ENCODE assay signal across 8 mouse cellular contexts in genomic region chr14:75229834-75230233, GRCm38 (mm10). TPM values are rescaled to one million over a fixed set of nuclear protein-coding genes. Genes with fewer than 3 reads are reported as not detected.
DNase-seq lines count a peak whose midpoint lies in the region; TF ChIP-seq lines count a peak whose summit lies in the region.

No protein-coding gene starts in this region.

- peak; percentile 19 to 40 for DNase-seq in left cerebral cortex, adult 18-20 months (ENCODE audit: low spot score in 2 of 2)
- no peak for DNase-seq in left cerebral cortex, postnatal 36 days (ENCODE audit: low spot score in 2 of 2)
- peak; percentile 80 for DNase-seq in MEL (ENCODE audit: low read depth, low spot score)
- peak; percentile 47 for DNase-seq in c-Kit-positive CD71-negative TER-119-negative erythroid progenitor cells, embryonic 14.5 days (ENCODE audit: low read depth)
- DNase-seq in frontal cortex, postnatal 36 days (ENCODE audit: low spot score in 2 of 2), result peak; percentile 5 to 27
- no peak for DNase-seq in lung, adult 2 months
- peak; percentile 79 for DNase-seq in splenic B cell, adult 2 months (ENCODE audit: low read depth, low spot score)
- DNase-seq in gastrocnemius, postnatal 10 days, result no peak

- H3K79me2 ChIP-seq in MEL (ENCODE audit: control insufficient read depth, insufficient read depth, low read length, poor library complexity), result no peaks in the 10 kb centered on the region

- H3K4me3 ChIP-seq in MEL (ENCODE audit: control insufficient read depth in 1 of 2, insufficient read depth in 1 of 2, low read depth in 2 of 2, low read length in 2 of 2), result no peak overlapping the region
- no peak overlapping the region for H3K4me3 ChIP-seq in lung, adult 2 months (replicated peaks; ENCODE audit: extremely low read depth, low read depth, low read length)

- peak; percentile 63 for TF ChIP-seq RAD21 in MEL (IDR thresholded peaks at IDR 0.05; ENCODE audit: low read depth, low read length)

- 52% methylated on average over 2 of the region's 2 CpGs for WGBS in lung, adult 2 months

- no peaks in the 10 kb centered on the region for H3K9me3 ChIP-seq in MEL (replicated peaks; ENCODE audit: insufficient read depth, low read length)

- H3K27ac ChIP-seq in MEL (ENCODE audit: control insufficient read depth, low read depth, low read length), result no peak overlapping the region

- H3K9ac ChIP-seq in MEL (ENCODE audit: control insufficient read depth, low read depth, low read length, poor library complexity, severe bottlenecking), result no peak overlapping the region

- H3K4me1 ChIP-seq in MEL (ENCODE audit: control insufficient read depth in 1 of 2, insufficient read depth in 2 of 2, low read length in 2 of 2), result no peaks in the 10 kb centered on the region; a peak in 1 of 4 replicates
- no peaks in the 10 kb centered on the region for H3K4me1 ChIP-seq in lung, adult 2 months (ENCODE audit: control insufficient read depth, insufficient read depth, low read length)

- no peaks in the 10 kb centered on the region for H3K27me3 ChIP-seq in MEL (ENCODE audit: control insufficient read depth in 1 of 2, insufficient read depth in 2 of 2, low read length in 2 of 2)
- no peaks in the 10 kb centered on the region for H3K27me3 ChIP-seq in splenic B cell, adult 2 months (ENCODE audit: control insufficient read depth, insufficient read depth, low read length, poor library complexity, severe bottlenecking)

- TF ChIP-seq CTCF in MEL (IDR thresholded peaks at IDR 0.05 in 2 of 3, conservative IDR thresholded peaks at IDR 0.05 in 1 of 3; ENCODE audit: control insufficient read depth in 1 of 3, insufficient read depth in 1 of 3, low read depth in 2 of 3, low read length in 3 of 3, poor library complexity in 1 of 3, severe bottlenecking in 1 of 3), result peak; percentile 59 to 79 (median 76)
- TF ChIP-seq CTCF in lung, adult 2 months (IDR thresholded peaks at IDR 0.05; ENCODE audit: insufficient read depth, low read length), result peak; percentile 36; the same call in 1 of the 2 replicates

- H3K36me3 ChIP-seq in MEL (ENCODE audit: control insufficient read depth in 1 of 2, insufficient read depth in 2 of 2, low read length in 2 of 2), result no peaks in the 10 kb centered on the region; a peak in 1 of 4 replicates
- peaks cover 18% of the 10 kb centered on the region for H3K36me3 ChIP-seq in splenic B cell, adult 2 months (ENCODE audit: control insufficient read depth, insufficient read depth, low read length, poor library complexity, severe bottlenecking)

- no peak for TF ChIP-seq POLR2A in MEL (IDR thresholded peaks at IDR 0.05; ENCODE audit: control insufficient read depth in 1 of 2, insufficient read depth in 1 of 2, low read depth in 1 of 2, low read length in 2 of 2, poor library complexity in 1 of 2)
- TF ChIP-seq POLR2A in lung, adult 2 months (IDR thresholded peaks at IDR 0.05; ENCODE audit: borderline replicate concordance, extremely low read depth, low read depth, low read length), result no peak

- TF ChIP-seq EP300 in MEL (IDR thresholded peaks at IDR 0.05; ENCODE audit: low read depth in 1 of 2, low read length in 2 of 2), result no peak

- intact Hi-C loops in left cerebral cortex, postnatal 36 days (cut with DNase I), result no loop called here

TF ChIP-seq in MEL, 35 proteins besides CTCF, POLR2A, EP300 and RAD21:
- no peak for TF ChIP-seq ZKSCAN1 (IDR thresholded peaks at IDR 0.05; ENCODE audit: low read depth, low read length)
- TF ChIP-seq ZC3H11A (IDR thresholded peaks at IDR 0.05; ENCODE audit: low read depth, low read length), result peak; percentile 44
- peak; percentile 72 for TF ChIP-seq SMC3 (IDR thresholded peaks at IDR 0.05; ENCODE audit: low read depth, low read length)

RNA-seq across cellular contexts. Expression of gene Cpb2, which starts 12.3 kb away (rescaled TPM):
- total RNA-seq in left cerebral cortex, adult 18-20 months (2021), result not detected
- not detected for total RNA-seq in left cerebral cortex, postnatal 36 days (2021)
- total RNA-seq in MEL (2012; rRNA removed), result not detected in 2 replicates
- polyA plus RNA-seq in MEL (2012; ENCODE audit: insufficient read depth in 1 of 2, insufficient read length in 2 of 2, low read depth in 1 of 2, low replicate concordance in 2 of 2, missing spikeins in 1 of 2), result not detected
- polyA plus RNA-seq in lung, adult 2 months (2012; rRNA removed), result 0.09 and 0.10 TPM in 2 replicates
- not detected for total RNA-seq in gastrocnemius, postnatal 10 days (2021)

RNA-seq across cellular contexts. Expression of gene Zc3h13, which starts 54.3 kb away (rescaled TPM):
- 10 to 100 TPM; 55.2 to 56.4 TPM for total RNA-seq in left cerebral cortex, adult 18-20 months (2021)
- 10 to 100 TPM; 51.1 to 54.6 TPM for total RNA-seq in left cerebral cortex, postnatal 36 days (2021)
- total RNA-seq in MEL (2012; rRNA removed), result 17.5 and 21.5 TPM in 2 replicates
- 100 to 1,000 TPM in 1 of 2 experiments, 10 to 100 TPM in 1; 41.8 to 145 TPM for polyA plus RNA-seq in MEL (2012; ENCODE audit: insufficient read depth in 1 of 2, insufficient read length in 2 of 2, low read depth in 1 of 2, low replicate concordance in 2 of 2, missing spikeins in 1 of 2)
- polyA plus RNA-seq in lung, adult 2 months (2012; rRNA removed), result 7.7 and 8.7 TPM in 2 replicates
- 10 to 100 TPM; 20.2 to 23.9 TPM for total RNA-seq in gastrocnemius, postnatal 10 days (2021)

Comparison
In these comparisons a context has a peak if more than half of its experiments do, and no peak if none do; other contexts are left out.
1. DNase-seq: peak in left cerebral cortex, adult 18-20 months (2 of 2), MEL (single experiment), c-Kit-positive CD71-negative TER-119-negative erythroid progenitor cells, embryonic 14.5 days (single experiment), frontal cortex, postnatal 36 days (2 of 2) and splenic B cell, adult 2 months (single experiment); none in left cerebral cortex, postnatal 36 days (0 of 2), lung, adult 2 months (single experiment) and gastrocnemius, postnatal 10 days (single experiment).